Mouse (Mus musculus): Measurements from ENCODE around the gene Adh7. TPM values are rescaled to one million over a fixed set of nuclear protein-coding genes. Genes with fewer than 3 reads are reported as not detected.

Adh7 gene
- total and polyA plus RNA-seq, 3 experiments, result not detected

GRCm38 (mm10) chr3:138210432-138211075 lies 7.0 kb upstream of the Adh7 start:
- H3K4me2 ChIP-seq (ENCODE audit: insufficient read depth, low read depth, poor library complexity, severe bottlenecking), result no peak overlapping the region
- H3K4me3 ChIP-seq (replicated peaks in 1 of 3; ENCODE audit: low read depth in 2 of 3, low read length in 2 of 3, poor library complexity in 1 of 3), result no peak overlapping the region
- H3K9ac ChIP-seq (ENCODE audit: insufficient read depth, low read depth), result no peak overlapping the region
- no peak for TF ChIP-seq RAD21 (IDR thresholded peaks at IDR 0.05; ENCODE audit: low read depth, low read length)
- TF ChIP-seq MXI1 (IDR thresholded peaks at IDR 0.05; ENCODE audit: low read depth, low read length), result no peak
- no peak for TF ChIP-seq MAZ (IDR thresholded peaks at IDR 0.05; ENCODE audit: low read depth, low read length)
- H3K27ac ChIP-seq (ENCODE audit: insufficient read depth, low read depth), result no peak overlapping the region
- H3K4me1 ChIP-seq (ENCODE audit: control insufficient read depth in 1 of 2, insufficient read depth in 2 of 2), result peaks cover 0 to 10% of the 10 kb centered on the region in 2 experiments; a peak in 2 of 4 replicates
- peaks cover 5% of the 10 kb centered on the region for H3K9me3 ChIP-seq (replicated peaks; ENCODE audit: low read length)
- in situ Hi-C loops (cut with MboI; ENCODE audit: low pct_ligation_motif_present, low pct_unique_long_range_greater_than_20kb, low sequenced_read_pairs) (no loop called here), dilution Hi-C loops (cut with MboI; ENCODE audit: extremely low pct_ligation_motif_present, extremely low pct_unique_long_range_greater_than_20kb, low sequenced_read_pairs) (no loop called here)
- no peaks in the 10 kb centered on the region for H3K27me3 ChIP-seq (replicated peaks)
- no peaks in the 10 kb centered on the region for H3K79me2 ChIP-seq (replicated peaks; ENCODE audit: control insufficient read depth, extremely low read depth, insufficient read depth, poor library complexity, severe bottlenecking)
- DNase-seq (ENCODE audit: extremely low read depth), result no peak
- H3K36me3 ChIP-seq (replicated peaks in 1 of 2; ENCODE audit: control insufficient read depth in 1 of 2, insufficient read depth in 1 of 2, low read length in 1 of 2), result no peaks in the 10 kb centered on the region

GRCm38 (mm10) chr3:138212431-138212951 lies 5.1 kb upstream of the Adh7 start:
- in situ Hi-C loops (cut with MboI; ENCODE audit: low pct_ligation_motif_present, low pct_unique_long_range_greater_than_20kb, low sequenced_read_pairs), result no loop called here
- TF ChIP-seq MAX (IDR thresholded peaks at IDR 0.05; ENCODE audit: low read length) (no peak), MAFK (IDR thresholded peaks at IDR 0.05; ENCODE audit: insufficient replicate concordance, low read length) (no peak), ZMIZ1 (IDR thresholded peaks at IDR 0.05; ENCODE audit: low read depth, low read length) (no peak), MXI1 (IDR thresholded peaks at IDR 0.05; ENCODE audit: low read depth, low read length) (no peak), POLR2AphosphoS2 (IDR thresholded peaks at IDR 0.05; ENCODE audit: low read depth, low read length) (no peak), KAT2A (IDR thresholded peaks at IDR 0.05; ENCODE audit: insufficient replicate concordance, low read length) (no peak), ELF1 (IDR thresholded peaks at IDR 0.05; ENCODE audit: low read depth, low read length) (no peak), JUN (IDR thresholded peaks at IDR 0.05; ENCODE audit: insufficient read depth, low read depth, low read length) (no peak), CHD1 (IDR thresholded peaks at IDR 0.05; ENCODE audit: low read depth, low read length) (no peak), JUND (conservative IDR thresholded peaks at IDR 0.05; ENCODE audit: low read depth, low read length) (no peak), RCOR1 (conservative IDR thresholded peaks at IDR 0.05; ENCODE audit: low read depth, low read length) (no peak), HCFC1 (IDR thresholded peaks at IDR 0.05; ENCODE audit: low read depth, low read length) (no peak), USF1 (IDR thresholded peaks at IDR 0.05; ENCODE audit: low read depth, low read length) (no peak), CHD2 (IDR thresholded peaks at IDR 0.05; ENCODE audit: low read length) (no peak), NRF1 (IDR thresholded peaks at IDR 0.05; ENCODE audit: low read depth, low read length) (no peak)

More at GRCm38 (mm10) chr3:138212431-138212951, 5.1 kb upstream of the Adh7 start:
- H3K36me3 ChIP-seq (replicated peaks in 1 of 2; ENCODE audit: control insufficient read depth in 1 of 2, insufficient read depth in 1 of 2, low read length in 1 of 2), result no peaks in the 10 kb centered on the region
- peaks cover 0 to 10% of the 10 kb centered on the region in 2 experiments; a peak in 2 of 4 replicates for H3K4me1 ChIP-seq (ENCODE audit: control insufficient read depth in 1 of 2, insufficient read depth in 2 of 2)
- no peaks in the 10 kb centered on the region for H3K79me2 ChIP-seq (replicated peaks; ENCODE audit: control insufficient read depth, extremely low read depth, insufficient read depth, poor library complexity, severe bottlenecking)
- H3K27me3 ChIP-seq (replicated peaks), result no peaks in the 10 kb centered on the region
- peaks cover 5% of the 10 kb centered on the region for H3K9me3 ChIP-seq (replicated peaks; ENCODE audit: low read length)
- H3K9ac ChIP-seq (ENCODE audit: insufficient read depth, low read depth), result no peak overlapping the region
- no peak overlapping the region for H3K27ac ChIP-seq (ENCODE audit: insufficient read depth, low read depth)
- no peak overlapping the region for H3K4me3 ChIP-seq (replicated peaks in 1 of 3; ENCODE audit: low read depth in 2 of 3, low read length in 2 of 3, poor library complexity in 1 of 3)
- dilution Hi-C loops (cut with MboI; ENCODE audit: extremely low pct_ligation_motif_present, extremely low pct_unique_long_range_greater_than_20kb, low sequenced_read_pairs), result no loop called here
- DNase-seq (ENCODE audit: extremely low read depth), result no peak
- H3K4me2 ChIP-seq (ENCODE audit: insufficient read depth, low read depth, poor library complexity, severe bottlenecking), result no peak overlapping the region
